Mouse (Mus musculus) 3T3-L1 (cell line): ENCODE measurements at regions not wholly inside any gene's neighbourhood (a gene's known extent, or its start where the extent isn't known, plus 50 kb on each side); places are given as distances from the start of the nearest gene placed in this dataset.
A peak's percentile ranks its signal among the peaks of the same experiment; 100 is the strongest.

Experiments
- DNase-seq: peaks from one replicate; pipeline ENCODE4 v3.0.0-alpha.2; 2015; ENCODE audit warnings: low read depth, low spot score

DNA sequence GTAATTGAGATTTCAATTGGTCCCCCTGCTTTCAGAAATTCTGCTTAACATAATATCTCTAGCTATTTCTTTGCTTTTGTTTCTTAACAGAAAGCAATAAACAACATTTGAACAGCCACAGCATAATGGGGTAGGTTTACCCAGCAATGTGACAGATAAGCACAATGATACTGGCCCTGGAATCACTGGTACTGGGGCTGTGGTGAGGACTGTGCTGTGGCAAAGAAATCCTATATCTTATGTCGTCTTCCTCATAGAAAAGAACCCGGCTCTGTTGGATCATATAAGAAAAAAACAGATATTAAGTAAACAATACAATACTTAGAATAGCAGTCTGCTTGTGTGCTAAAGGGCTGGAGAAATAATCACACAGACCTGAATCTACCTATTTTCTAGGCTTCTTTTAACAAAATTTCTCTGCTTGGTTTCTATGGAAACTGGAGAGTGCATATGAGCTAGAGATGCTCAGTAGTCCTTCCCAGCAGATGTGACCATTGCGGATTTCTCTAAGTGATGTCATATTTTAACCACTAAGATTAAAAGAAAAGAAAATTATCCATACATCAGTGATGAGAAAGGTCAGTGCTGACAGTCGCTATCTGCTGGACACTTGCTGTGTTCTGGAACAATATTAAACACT is 119.8 kb upstream of the Gnao1 start:
- no peak for DNase-seq

DNA sequence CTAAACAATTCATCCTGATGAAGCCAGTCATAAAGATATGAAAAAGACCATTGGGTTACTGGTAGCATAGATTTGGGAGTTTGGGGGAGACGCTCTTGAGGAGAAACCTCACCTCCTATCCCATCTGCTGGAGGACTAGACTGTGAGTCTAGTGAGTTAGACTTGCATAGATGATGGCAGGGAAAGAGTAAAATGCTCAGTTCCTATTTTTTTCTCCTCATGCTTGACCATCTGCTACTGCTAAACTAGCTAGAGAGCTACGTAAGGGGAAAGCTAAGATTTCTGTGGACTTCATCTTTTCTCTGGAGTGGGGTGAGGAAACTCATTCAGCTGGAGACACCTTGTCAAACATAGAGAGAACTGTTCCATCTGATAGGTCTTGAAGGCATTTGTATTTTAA is 118.4 kb upstream of the Gnao1 start:
- no peak for DNase-seq

- DNase-seq, result no peak
These were observed 117.9 kb upstream of the Gnao1 start for GRCm38 (mm10) chr8:93691826-93692225.

GRCm38 (mm10) chr8:93697206-93697605 is 112.6 kb upstream of the Gnao1 start:
- DNase-seq, result peak; percentile 7

DNA sequence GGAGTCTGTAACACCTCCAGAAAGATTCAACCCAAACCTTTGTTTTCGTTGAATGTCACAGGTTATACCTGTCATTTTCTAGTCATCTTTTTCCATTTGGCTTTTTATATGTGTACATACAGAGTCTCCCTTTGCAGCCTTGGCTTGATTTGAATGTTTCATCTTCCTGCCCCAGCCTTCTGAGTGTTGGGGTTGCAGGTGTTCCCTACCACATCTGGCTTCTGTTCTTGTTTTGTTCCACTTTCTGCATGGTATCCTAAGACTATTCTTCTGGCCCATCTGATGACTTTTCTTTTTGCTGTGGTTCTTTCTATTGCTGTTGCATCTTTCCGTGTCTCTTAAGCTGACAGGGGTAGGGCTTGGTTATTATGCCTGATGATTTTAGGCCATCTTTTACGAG is 111.3 kb upstream of the Gnao1 start:
- no peak for DNase-seq

- DNase-seq, result no peak
These were observed 108.4 kb upstream of the Gnao1 start for GRCm38 (mm10) chr8:93701391-93701790.

DNA sequence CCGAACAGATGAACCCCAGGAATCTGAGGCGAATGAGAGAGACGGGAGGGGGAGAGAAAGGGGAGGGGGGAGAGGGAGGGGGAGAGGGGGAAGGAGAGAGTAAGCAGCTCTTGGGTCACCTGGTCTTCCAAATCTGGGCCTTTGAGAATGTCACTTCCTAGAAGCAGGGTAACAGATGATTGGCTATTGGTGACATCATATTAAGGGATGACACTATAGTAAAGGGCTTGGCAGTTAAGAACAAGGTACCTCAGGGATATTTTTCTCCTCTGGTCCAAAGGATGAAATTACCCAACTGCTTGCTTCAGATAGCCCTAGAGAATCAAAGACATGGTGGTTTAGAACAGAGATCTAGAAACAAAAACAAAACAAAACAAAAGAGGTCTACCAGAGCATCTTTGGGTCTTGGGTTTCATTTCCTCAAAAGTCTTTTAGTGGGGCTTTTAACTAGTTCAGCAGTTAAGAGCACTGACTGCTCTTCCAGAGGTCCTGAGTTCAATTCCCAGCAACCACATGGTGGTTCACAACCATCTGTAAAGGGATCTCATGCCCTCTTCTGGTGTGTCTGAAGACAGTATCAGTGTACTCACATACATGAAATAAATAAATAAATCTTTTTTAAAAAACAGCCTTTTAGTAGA is 97.6 kb upstream of the Gnao1 start:
- DNase-seq, result no peak

- no peak for DNase-seq
These were observed 96.5 kb upstream of the Gnao1 start for GRCm38 (mm10) chr8:93713221-93713620.

- no peak for DNase-seq
These were observed 84.8 kb upstream of the Gnao1 start for GRCm38 (mm10) chr8:93724896-93725489.

DNA sequence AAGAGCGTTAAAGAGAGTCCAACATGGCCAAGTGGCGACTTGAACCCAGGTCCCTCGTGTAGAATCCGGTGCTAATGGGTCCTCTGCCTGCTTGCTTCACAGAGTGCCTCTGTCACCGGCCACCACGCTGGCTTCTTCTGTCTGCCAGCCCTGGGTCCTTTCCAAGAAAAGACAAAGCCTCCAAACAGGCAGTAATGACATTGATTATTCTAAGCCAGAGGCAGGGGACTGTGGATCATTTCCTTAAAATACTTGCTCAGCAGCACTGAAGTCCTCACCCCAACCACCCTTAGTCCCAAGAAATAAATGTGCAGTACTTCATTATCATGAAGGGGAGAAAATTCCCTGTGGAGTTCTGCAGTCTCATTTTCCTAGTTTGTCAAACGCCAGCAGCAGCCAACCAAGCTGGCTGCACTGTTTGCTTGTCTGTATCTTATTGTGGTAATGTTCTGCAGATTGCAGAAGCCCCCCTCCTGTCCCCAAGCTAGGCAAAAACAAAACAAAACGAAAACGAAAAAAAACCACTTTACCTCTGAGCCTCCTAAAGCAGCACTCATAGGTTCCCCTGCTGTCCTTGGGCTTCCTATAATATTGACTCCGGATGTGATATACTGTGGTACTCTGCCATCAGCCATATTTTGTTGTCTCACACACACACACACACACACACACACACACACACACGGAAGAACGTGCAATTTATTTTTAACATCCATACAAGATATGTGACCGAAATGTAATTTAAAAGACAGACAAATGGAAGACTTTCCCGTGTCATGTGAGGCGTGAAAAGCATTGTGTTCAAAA is 80.4 kb upstream of the Gnao1 start:
- DNase-seq, result no peak

- DNase-seq, result peak; percentile 15
These were observed 78.7 kb upstream of the Gnao1 start for GRCm38 (mm10) chr8:93730738-93731700.

DNA sequence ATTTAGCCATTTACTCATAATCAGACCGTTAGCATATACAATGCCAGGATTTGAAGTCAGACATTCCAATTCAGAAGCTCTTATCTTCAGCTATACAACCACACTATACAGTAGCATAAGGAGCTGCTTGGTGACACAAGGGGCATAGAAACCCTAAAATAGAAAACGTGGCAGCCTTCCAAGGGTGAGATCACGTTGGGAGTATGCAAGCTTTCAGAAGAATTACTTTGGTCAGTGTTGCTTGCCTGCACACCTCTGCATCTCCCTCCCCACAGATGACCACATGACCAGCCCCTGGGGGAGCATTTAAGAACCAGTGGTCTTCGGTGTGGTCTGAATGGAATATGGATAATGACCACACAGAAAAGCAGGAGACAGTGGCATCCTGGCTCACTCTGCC is 74.9 kb upstream of the Gnao1 start:
- peak; percentile 55 for DNase-seq

DNA sequence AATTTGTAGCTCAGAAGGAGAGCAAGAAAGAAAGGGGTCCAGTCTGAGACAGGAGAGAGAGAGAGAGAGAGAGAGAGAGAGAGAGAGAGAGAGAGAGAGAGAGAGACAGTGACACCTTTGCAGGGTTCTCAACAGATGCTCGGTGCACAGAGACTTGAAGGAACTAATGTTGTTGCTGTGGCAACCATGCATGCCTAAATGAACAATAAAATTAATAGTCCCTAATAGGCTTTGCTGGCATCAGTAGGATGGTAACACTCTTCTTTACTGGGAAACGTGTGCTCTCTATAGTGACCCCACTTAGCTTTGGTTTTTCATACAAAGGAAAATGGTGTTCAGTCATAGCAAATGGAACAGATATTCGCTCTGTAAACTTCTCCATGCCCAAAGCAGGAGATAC is 69.5 kb upstream of the Gnao1 start:
- DNase-seq, result no peak

DNA sequence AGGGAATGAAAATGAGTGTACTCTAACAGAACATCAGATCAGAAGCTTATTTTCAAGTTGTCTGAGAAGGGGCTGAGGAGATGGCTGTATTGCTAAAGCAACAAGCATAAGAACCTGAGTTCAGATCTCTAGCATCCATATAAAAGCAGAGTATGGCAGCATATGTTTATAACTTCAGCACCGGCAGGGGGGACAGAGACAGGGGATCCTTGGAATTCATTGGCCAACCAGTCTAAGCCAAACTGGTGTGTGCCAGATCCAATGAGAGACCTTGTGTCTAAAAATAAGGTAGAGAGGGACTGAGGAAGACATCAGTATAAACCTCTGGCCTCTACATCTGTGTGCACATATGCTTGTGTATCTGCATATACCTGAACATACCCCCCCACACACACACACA is 61.0 kb upstream of the Gnao1 start:
- DNase-seq, result peak; percentile 5

GRCm38 (mm10) chr8:93750921-93751320 is 58.8 kb upstream of the Gnao1 start:
- DNase-seq, result no peak

- no peak for DNase-seq
These were observed 53.8 kb upstream of the Gnao1 start for GRCm38 (mm10) chr8:93755981-93756380.
